Mouse (Mus musculus) right cerebral cortex, adult 18-20 months (tissue): ENCODE results near the gene Mfsd14b.

Source experiments
- DNase-seq: peaks from one replicate; pipeline ENCODE4 v3.0.0; 2022; ENCODE audit warnings: mixed read lengths

The Mfsd14b gene

DNA sequence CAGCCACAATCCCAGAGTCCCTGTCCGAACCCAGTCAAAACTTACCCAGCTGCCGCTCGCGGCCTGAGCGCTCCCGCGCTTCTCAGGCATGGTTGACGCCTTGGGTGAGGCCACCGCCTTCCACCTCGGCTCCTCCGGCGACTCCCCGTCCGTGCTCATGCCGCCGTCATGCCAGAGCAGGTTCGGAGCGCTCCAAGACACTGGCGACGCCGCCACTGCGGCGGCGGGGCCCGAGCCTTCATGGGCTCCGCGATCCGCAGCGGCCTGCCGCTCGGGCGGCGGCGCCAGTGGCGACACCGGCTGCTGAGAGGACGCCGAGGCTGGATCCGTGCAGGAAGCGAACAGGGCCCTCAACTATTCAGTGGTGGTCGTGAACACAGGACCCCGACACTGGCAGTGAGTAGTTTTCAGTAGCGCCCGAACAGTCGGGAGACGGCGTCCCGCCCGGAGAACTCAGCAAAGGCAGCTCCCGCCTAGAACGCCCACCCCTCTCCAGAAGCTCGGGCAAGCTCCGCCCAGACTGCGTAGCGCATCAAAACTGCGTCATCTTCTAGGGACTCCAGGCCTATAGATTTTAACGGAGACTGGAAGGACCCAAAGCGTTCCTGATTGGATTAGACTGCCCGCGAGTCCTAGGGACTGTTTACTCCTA, at the start of gene Mfsd14b:
Gene Mfsd14b, minus strand, starts transcription at position 517 of the 652 bp plus-strand sequence.
- DNase-seq: peak; percentile 95

- no peak for DNase-seq
These were observed 37.2 kb upstream of the Mfsd14b start, which contains the start of gene Olfr466 for GRCm38 (mm10) chr13:65149940-65150339. TSS of gene Olfr466 (plus strand) at chr13:65150240.

DNA sequence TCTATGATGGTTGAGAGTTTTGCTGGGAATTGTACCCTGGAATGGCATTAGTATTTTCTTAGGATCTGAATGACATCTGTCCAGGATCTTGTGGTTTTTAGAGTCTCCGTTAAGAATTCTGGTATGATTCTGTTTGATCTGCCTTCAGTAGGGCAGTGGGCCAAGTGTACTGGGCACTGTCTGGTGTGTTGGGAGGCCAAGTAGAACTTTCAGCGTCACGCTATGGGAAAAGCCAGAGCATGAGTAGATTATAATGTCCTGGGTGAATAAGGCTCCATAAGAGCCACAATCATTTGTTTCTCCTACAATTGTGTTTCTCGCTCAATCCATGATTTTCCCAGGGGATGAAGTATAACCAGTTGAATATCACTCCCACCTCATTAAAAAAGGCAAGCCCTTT, 25.0 kb upstream of the Mfsd14b start, which contains the start of gene Olfr465-ps1:
Gene Olfr465-ps1, plus strand, starts transcription at position 301 of the 400 bp plus-strand sequence.
- DNase-seq: no peak

DNA sequence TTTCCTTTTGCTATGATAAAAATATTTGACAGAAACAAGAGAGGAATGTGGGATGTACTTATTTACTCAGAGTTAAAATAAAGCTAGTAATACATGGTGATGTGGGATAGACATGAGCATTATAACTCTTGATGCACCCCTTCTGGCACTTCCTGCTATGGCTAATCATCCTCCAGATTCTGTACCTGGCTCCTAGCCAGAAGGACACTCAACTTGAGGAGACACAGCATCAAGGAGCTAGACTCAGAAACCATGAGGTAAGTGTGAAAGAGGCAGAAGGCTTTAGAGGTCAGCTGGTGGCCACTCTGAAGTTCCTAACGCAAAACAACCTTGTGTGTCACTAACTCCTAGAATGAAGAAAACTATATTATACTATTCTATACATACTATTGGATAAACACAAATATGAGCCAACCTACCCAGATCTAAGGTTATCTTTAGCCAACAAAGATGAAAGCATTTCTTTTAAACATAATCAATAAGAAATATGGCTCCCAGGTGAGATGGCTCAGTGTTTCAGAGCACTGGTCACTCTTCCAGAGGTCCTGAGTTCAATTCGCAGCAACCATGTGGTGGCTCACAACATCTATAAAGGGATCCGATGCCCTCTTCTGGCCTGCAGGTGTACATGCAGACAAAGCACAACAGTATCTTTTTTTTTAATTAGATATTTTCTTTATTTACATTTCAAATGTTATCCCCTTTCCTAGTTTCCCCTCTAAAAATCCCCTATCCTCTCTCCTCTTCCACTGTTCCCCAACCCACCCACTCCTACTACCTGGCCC, 14.5 kb upstream of the Mfsd14b start:
- no peak for DNase-seq

DNA sequence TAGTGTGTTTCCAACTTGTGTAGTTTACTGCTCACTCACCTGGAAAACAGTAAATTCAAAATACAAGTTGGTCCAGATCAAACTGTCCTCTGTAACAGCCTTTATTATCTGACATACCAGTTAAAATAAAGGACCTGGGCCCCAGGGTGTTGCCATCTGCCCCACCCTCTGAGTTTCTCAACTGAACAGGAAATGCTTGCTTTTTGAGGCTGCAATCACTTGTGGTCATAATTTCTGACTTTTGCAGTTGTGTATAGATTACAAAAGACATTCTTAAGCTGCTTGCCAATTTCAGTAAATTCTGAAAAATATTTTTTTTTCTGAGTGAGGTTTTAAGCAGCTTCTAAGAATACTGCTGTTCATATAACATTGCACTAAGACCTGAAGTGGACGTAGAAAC, 9.3 kb upstream of the Mfsd14b start:
- DNase-seq: no peak

DNA sequence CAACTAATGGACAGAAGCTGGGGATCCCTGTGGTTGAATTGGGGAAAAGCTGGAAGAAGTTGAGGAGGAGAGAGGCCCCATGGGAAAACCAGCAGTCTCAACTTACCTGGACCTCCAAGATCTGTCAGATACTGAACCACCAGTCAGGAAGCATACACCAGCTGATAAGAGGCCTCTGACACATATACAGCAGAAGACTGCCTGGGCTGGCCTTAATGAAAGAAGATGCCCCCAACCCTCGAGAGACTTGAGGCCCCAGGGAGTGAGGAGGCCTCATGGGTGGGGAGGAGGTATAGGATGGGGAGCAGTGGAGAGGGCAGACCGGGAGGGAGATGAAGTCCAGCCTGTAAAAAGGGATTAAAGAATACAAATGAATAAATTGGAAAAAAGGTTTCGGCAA, 8.2 kb upstream of the Mfsd14b start:
- no peak for DNase-seq

- no peak for DNase-seq
These were observed 464 bp upstream of the Mfsd14b start for GRCm38 (mm10) chr13:65113239-65113638.

DNA sequence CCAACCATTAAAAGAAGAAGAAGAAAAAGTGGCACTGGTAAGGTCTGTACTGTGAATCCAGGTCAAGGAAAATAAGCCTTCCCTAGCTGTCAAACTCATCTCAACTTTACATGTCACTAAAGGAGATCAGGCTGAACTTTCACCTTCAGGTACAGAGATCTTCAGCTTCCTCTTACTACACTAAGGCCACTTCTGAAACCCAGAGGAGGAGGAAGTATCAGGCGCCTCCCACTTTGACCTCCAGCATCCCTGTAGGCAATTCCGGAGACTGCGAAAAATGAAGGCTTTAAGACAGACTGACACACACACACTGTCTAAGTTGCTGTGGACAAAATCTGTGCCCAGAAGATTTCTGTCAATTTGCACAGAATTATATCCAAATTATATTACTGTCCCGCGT, 814 bp downstream of the Mfsd14b start:
- no peak for DNase-seq

GRCm38 (mm10) chr13:65101232-65101631, 11.5 kb downstream of the Mfsd14b start:
- DNase-seq: no peak

GRCm38 (mm10) chr13:65100678-65101077, 12.1 kb downstream of the Mfsd14b start:
- DNase-seq: no peak

GRCm38 (mm10) chr13:65097018-65097417, 15.8 kb downstream of the Mfsd14b start:
- no peak for DNase-seq

DNA sequence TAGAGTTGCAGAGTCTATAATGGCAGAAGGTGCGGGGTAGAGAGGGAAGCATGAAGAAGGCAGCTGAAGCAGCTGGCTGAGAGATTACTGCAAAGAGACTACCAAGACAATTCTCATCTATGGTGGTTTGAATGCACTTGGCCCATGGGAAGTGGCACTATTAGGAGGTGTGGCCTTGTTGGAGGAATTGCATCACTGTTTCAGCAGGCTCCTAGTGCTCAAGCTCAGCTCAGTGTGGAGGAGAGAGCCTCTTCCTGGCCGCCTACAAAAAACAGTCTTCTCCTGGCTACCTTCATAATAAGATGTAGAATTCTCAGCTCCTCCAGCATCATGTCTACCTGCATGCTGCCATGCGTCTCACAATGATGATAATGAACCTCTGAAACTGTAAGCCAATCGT, 16.9 kb downstream of the Mfsd14b start:
- DNase-seq: no peak

DNA sequence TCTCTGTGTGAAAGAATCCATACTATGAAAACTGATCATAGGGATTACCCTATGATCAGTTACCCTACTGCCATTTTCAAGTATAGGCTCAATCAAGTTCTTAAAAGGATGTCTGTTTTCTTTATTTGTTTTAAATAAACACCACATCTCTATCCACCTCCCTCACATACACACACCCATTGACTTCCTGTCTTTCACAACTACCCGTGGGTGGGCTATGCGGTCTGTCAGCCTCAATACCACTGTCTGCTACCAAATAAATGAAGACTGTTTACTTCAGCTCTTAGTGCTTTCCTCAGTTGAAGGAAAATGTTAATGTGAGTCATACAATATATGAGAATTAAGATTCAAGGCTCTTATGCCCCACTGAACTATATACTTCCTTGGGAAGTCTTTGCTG, 42.8 kb downstream of the Mfsd14b start:
- DNase-seq: no peak

- DNase-seq: no peak
These were observed 60.1 kb downstream of the Mfsd14b start, which contains the start of gene Prss47 for GRCm38 (mm10) chr13:65052660-65053059. TSS of gene Prss47 (minus strand) at chr13:65052760.

DNA sequence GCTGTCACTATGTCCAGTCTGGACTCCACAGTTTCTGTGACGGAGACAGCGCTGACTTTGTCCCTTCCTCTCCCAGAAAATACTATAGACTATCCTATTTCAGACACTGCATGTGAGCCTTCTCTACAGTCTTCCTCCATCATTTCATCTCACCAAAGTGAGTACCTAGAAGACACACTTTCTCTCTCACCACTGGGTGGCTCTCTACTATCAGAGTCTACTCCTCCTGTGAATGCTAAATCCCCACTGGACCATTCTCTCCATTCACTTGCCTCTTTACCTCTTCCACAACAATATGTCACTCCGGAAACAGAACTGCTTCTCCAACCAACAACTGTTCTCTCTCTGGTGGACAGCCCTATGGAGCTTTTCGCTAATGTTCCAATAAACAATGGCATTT, 77.7 kb downstream of the Mfsd14b start:
- DNase-seq: no peak

GRCm38 (mm10) chr13:65032758-65033157, 80.0 kb downstream of the Mfsd14b start, which contains the start of gene Spata31d1c:
TSS of gene Spata31d1c (plus strand) at chr13:65033058.
- DNase-seq: no peak
